Mouse (Mus musculus) C2C12 (cell line): ENCODE data around the gene Adamts14.

Source experiments
- CTCF ChIP-seq: IDR thresholded peaks from one replicate; pipeline ENCODE4 v1.5.1; 2011; ENCODE audit not compliant: control insufficient read depth, insufficient read depth, insufficient read length
- MAX ChIP-seq: IDR thresholded peaks from one replicate; pipeline ENCODE4 v1.6.1; 2011; ENCODE audit warnings: mild to moderate bottlenecking, control low read depth
- MYOD1 ChIP-seq: IDR thresholded peaks from one replicate; pipeline ENCODE4 v1.6.1; 2011; ENCODE audit warnings: low read depth; ENCODE audit not compliant: control insufficient read depth, insufficient read length
- MYOG ChIP-seq: IDR thresholded peaks from one replicate; pipeline ENCODE4 v1.6.1; 2011; ENCODE audit not compliant: control insufficient read depth, insufficient read length; ENCODE audit errors: extremely low read depth
- USF1 ChIP-seq: IDR thresholded peaks from one replicate; pipeline ENCODE4 v1.6.1; 2011; ENCODE audit warnings: low read depth, mild to moderate bottlenecking, control low read depth, moderate library complexity

GRCm38 (mm10) chr10:61155611-61156010 is 117.6 kb downstream of the Adamts14 start:
- TF ChIP-seq CTCF (no peak), USF1 (no peak), MYOD1 (no peak), MAX (no peak), MYOG (no peak)
